Mouse (Mus musculus): ENCODE data around the gene Fanci.

The Fanci gene

DNA sequence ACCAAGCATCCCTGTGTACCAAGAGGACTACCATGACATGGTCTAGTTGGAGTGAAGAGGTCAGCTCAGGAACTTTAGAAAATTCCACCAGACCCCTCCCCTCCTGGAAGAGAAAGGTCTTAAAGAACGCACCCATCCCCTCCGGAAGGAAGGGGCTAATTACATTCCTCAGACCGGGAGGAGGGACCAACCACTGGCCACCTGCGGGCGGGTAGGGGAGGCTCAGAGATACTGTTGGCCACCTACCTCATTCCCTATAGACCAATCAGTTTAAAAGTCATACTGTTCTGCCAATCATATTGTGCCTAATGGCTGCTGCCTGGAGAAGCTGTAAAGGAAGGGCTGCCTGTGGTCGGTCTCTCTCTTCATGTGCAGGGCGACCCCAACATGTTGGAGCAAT, 3.7 kb upstream of the Fanci start:
- DNase-seq: no peak

DNA sequence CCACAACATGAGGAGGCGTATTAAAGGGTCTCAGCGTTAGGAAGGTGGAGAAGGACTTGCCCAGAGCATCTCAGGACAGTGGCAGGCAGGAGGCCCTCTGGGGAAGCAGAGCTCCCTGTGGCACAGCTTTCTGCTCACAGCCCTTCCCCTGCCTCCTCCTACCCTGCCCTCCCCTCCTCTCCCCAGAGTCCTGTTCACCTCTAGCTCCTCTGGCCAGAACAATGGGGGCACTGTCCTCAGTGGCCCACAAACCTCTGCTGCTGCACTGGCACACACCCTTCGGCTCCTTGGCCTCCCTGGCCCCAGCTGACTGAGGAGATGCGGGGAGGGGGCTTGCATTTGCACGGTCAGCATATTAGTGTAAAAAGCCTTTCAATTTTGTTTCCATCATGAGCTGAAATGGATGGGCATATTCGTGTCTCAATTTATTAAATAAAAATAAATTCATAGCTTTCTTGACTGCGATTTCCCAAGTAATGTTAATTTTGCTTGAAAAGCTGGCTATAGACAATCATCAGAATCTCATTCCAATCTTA, 3.0 kb upstream of the Fanci start:
- DNase-seq: no peak

DNA sequence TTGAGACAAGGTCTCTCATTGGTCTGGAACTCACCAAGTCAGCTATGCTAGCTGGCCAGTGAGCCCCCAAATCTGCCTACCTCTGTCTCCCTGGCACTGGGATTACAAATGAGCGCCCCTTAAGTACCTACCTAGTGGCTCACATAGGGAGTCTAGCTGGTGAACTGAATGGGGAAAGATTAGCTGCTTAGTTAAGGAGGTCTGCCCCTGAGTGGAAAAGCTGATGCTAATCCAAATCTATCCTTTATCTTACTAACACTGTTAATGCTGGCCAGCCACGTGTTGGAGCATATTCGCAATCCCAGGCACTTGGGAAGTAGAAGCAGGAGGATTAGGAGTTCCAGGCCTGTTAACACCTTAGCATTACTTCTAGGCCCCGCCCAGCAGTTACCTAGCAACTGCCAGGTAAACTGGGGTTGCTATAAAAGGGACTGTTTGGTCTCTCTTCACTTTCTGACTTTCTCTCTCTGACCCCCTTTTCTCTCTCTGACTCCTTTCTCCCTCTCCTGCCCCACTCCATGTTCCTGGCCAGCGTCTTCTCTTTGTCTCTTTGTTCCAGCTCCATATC, 1.5 kb upstream of the Fanci start:
- DNase-seq: no peak

DNA sequence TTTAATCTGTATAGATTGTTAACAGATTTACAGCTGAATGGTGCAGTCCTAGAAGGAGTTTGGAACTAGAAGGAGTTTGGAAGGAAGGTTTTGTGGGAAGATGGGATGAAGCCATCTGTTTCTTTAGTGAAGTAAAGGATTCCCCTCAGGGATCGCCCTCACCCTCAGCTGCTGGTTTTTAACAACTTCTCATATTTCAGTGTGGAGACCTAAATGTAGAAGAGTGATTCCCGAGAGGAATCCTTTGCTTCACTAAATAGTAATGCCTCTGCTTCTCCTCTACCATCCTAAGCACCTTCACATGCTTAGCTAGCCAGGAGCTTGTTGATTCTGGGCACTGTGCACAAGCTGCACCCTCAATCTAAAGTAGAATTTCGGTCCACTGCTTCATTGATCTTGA, 258 bp upstream of the Fanci start:
- DNase-seq: no peak

DNA sequence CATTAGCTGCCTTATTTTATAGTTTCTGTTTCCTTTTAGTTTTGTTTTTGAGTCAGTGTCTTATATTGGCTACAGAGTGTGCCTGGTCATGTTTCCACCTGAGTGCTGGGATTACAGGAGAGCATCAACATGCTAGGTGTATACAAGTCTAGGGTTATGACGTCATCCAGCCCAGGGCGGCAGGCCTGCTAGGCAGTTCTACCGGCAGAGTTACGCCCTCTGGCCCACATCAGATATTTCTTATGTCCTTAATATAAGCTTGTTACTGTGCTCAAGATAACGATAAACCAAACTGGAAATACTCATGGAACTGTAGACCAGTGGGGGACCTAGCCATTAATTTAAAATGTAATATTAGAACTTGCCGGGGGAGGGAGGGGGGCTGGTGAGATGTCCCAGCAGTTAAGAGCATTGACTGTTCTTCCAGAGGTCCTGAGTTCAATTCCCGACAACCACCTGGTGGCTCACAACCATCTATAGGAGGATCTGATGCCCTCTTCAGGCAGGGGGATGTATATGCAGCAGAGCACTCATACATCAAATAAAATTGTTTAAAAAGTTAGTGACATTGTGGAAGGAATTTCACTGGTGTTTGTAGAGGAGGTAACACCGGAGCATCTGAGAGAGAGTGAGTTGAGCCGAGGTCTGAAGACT, 1.3 kb downstream of the Fanci start:
- DNase-seq: no peak

DNA sequence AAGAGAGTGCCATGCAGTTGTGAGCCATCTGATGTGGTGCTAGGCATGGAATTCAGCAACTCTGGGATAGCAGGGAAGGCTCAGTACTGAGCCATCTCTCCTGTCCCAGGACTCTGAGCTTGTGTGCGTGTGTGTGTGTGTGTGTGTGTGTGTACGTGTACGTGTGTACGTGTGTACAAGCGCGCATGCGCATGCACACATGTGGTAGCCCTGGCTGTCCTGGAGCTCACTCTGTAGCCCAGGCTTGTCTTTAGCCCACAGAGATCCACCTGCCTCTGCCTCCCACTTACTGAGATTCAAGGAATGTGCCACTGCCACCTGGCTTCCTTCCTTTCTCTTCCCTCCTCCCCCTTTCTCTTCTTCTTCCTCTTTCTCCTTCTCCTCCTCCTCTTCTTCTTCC, 2.2 kb downstream of the Fanci start:
- DNase-seq: no peak

DNA sequence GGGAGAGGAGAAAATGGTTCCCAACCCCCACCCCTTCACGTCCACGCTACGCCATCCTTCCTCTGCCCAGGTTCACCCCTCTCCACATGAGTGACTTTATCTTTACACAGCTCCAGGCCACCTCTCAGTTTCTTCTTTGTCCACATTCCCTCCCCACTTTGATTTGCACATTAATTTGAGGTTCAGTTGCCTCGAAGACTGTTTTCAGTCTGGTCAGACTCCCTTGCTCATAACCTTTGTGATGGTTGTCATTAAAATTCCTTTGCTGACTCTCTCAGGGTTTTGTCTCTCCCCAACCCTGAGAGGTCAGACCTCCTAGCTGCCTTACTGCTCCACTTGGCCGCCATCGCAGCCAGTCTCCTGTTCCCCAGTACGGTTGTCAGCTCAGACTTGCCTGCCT, 2.9 kb downstream of the Fanci start:
- DNase-seq: no peak

DNA sequence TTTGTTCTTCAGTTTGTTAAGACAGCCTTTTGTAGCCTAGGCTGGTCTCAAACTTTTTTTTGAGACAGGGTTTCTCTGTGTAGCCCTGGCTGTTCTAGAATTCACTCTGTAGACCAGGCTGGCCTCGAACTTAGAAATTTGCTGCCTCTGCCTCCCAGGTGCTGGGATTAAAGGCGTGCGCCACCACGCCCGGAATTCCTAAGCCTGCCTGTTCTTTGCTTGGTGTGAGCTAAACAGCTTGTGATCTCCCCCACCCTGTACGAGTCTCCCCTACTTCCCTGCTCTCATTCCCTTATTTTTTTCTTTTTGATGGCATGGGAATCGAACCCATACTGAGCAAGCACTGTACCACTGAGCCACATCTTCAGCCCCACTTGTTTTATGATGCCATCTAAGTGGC, 3.5 kb downstream of the Fanci start:
- no peak for DNase-seq

DNA sequence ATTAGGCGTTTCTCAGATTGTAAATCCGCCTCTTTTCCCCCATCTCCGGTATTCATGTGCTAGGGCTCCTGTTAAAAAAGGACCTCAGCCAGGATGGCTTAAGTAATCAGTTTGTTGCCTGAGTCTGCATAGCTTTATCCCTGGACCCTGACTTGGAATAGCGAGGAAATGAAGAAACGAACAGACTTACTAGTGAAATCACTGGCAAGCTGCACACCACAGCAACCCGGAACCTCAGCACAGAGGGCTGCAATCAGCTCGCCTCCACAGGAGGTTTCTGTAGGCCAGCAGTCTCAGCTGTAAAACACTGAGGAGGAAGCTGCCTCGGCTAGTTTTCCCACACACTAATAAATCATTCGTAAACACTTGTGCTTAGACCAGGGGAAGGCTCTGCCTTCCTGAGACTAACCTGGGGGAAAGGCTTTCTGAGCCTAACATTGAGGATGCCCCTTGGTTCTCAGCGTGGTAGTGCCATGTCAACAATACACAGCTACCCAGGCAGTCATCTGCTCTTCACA, 5.8 kb downstream of the Fanci start:
- no peak for DNase-seq

DNA sequence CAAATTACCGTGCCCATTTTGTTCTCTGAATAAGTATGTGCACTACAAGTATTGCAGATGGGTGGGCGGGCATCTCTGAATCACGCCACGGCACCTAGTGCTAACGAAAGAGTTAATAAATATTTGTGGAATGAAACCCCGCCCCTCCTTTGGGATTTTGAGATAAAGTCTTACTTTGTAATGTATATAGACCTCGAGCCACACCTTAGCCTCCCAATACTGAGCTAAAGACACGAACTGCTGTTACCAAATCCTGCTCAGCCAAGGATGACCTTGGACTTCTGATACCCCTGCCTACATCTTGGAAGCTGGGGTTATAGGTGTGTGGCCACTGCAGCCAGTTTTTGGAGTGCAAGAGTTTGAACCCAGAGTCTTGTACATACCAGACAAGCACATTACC, 6.7 kb downstream of the Fanci start:
- DNase-seq: no peak

DNA sequence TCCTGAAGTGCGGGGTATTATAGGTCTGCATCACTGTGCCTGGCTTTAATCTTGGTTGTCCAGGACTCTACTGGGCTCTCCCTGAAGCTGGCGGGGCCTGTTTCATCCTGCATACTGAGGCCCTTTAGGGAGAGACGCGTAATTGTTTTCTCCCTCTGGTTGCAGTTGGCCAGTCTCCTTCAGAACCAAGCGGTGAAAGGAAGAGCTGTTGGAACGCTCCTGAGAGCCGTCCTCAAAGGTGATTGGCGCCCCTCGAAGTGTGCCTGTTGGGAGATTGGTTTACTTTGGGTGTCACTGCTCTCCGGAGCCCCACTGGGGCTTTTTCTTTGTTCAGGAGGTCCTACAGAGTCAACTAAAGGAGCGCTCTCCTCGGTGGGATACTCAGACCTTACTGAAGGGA, 7.2 kb downstream of the Fanci start:
- DNase-seq: no peak

DNA sequence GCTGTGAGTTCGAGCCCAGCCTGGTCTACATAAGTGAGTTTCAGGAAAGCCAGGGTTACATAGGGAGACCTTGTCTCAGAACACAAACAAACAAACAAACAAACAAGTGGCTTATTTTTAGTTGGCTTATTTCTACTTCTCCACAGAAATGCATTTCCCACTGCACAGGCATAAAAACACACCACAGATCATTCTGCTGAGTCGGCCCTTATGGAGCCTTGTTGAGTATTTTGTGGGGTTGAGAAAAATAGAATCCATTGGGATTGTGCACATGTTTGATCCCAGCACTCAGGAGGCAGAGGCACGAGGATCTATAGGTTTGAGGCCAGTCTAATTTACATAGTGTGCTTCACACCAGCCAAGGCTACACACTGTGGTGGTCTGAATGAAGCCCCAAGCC, 8.6 kb downstream of the Fanci start:
- no peak for DNase-seq

DNA sequence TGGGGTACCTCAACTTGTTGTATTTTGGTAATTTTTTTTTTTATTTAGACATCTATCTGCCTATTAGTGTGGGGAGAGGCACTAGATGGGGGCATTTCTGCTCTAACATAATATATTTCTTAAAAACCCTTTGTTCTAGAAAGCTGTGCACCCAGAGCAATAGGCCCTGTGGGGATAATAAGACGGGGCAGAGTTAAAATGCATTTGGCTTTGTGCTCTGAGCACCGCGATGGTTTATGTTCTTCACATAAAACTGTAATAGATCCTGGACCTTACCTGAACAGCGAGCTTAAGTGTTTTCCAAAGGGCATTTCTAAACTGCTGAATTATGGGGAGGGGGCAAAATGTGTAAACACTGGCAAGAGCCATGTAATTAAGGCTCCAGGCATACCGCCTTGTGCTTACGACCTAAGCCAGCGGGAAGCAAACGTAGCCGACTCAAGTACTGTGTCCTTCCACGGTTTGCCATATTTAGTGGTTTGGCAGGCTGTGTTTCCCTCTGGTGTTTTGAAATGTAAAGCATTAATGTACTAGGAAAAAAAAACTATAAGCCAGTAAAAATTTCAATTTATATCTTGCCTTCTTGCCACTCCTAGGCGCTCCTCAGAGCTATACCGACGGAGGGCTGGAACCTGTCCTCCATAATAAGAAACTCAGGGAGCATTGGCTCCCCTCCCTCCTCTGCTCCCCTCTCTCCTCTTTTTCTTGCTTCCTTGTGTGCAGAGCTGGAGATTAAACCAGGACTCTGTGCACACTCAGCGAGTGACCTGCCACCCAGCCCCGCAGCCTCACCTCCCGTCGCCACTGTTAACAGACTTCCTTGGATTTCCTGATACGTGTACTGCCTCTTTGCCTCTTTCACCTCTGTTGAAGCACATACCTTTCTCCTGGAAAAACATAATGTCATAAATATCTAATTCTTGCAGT, 23.0 kb downstream of the Fanci start:
- DNase-seq: no peak

DNA sequence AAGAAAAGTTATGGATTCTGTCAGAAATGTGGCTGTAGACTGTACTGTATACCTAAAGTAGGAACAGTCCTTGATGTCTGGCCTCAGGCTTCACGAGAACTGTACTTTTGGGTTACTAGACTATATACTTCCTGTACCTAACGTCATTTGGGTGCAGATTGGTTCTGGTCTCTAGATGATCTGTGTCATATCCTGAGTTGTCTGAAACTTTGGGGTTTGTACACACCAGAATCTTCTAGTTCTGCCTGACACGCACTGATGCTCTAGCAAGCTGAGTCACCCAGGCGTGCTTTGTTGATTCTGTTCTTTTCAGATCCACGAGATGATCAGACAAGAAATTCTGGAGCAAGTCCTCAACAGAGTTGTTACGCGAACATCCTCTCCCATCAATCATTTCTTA, 28.2 kb downstream of the Fanci start:
- DNase-seq: no peak

DNA sequence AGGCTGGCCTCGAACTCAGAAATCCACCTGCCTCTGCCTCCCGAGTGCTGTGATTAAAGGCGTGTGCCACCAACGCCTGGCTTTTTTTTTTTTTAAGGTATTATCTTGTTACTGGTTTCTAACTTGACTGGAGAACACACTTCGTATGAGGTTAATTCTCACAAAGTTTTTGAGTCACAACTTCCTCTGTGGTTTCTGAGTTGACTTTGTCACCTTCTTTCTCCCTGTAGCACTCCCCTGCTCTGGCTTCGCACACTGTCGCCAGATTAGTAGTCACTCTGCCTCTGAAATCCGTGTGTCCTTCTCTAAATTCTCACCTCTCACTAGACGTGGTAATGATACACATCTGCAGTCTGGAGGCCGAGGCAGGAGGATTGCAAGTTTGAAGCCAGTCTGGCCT, 31.1 kb downstream of the Fanci start:
- no peak for DNase-seq

DNA sequence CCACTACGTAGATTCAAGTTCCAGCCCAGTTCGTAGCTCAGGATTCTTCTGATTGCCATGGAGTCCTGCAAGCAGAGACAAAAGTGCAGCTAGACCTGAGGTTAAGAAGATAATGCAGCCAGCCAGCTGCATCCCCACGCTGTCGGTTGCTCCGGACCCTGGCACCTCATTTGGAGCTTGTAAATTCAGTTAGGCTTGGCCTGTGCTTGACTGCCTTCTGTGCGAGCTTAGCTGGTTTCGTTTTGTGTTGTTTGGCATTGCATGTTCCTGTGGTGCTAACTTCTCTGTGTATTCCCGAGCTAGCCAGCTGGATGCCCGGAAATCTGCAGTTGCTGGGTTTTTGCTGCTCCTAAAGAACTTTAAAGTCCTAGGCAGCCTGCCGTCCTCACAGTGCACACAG, 34.1 kb downstream of the Fanci start:
- DNase-seq: no peak

DNA sequence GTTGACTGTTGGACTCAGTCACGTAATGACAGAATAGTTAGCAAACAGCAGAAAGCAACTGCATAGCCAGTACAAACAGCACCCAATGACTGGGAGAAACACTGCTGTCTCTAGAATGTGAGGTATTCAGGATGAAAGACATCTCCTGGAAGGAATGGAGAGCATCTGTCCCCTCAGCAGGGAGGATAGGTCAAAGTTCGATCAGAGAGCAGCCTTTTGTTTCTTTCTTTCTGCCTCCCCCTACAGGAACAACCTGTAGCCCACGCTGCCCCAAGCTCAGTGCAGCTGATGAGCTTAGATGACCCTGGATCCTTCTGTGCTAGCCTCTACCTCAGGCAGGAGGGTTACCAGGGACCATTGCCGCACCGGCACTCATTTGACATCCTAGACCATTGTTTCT, 36.5 kb downstream of the Fanci start:
- DNase-seq: no peak

DNA sequence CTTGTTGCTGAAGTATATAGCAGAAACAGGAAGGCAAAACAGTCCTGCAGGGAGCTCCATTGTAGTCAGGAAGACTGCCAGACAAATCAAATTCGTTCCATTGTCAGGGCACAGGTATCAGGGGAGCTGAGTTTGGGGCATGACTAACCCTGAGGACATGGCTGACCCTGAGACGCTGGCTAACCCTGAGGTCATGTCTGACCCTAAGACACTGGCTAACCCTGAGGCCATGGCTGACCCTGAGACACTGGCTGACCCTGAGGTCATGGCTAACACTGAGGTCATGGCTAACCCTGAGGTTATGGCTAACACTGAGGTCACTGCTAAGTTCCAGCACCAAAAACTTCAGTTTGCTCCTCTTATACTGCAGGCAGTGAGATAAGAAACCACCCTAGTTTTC, 48.3 kb downstream of the Fanci start:
- no peak for DNase-seq

DNA sequence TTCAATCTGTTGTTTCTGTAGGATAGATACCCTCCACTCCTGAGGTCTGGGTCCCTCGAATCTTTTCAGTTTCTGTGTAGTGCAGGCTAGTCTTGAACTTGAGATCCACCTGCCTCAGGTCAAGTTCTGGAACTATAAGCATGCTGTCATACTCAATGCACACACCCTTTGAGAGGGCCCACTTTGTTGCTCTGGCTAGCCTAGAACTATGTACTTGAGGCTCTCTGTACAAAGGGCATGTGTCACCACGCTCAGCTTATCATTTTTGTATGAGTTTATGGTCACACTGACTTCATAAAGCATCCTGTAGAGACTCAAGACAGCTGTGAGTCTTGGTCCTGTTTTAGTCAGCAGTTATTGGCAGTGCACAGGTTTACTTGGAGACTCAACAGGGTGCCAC, 55.3 kb downstream of the Fanci start:
- DNase-seq: no peak

DNA sequence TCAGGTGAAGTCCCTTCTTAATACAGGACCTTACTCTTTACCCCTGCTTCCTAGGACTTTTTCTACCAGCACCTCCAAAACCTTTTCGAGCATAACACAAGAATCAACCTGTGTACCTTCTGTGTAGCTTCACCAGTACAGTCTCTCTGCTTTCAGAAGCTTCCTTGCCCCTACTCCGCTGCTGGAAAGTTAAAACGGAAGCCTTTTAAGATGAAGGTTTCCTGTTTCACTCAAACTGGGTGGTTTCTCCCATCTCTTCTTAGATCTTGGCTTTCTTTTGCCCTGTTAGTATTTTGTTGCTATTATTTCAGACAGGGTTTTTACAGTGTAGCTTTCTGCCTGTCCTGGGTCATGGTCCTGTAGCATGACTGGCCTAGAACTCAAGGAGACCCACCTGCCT, 55.8 kb downstream of the Fanci start:
- DNase-seq: no peak

DNA sequence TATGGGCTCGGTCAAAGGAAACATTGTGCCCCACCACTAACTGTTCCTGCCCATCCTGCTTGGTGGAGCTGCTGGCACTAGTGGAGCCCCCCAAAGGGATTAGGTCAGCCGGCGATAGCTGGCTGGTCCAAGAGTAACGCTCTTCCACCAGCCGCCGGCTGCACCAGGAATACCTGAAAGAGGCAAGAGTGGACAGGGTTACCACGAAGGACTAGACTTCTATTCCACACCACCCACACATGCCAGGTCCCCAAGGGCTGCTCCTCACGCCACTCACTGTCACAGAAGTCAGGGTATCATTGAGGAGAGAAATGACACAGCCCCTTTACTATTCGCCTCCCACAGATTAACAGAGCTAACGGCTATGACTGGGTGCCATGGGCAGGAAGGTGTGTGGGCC, 70.0 kb downstream of the Fanci start:
- DNase-seq: no peak

DNA sequence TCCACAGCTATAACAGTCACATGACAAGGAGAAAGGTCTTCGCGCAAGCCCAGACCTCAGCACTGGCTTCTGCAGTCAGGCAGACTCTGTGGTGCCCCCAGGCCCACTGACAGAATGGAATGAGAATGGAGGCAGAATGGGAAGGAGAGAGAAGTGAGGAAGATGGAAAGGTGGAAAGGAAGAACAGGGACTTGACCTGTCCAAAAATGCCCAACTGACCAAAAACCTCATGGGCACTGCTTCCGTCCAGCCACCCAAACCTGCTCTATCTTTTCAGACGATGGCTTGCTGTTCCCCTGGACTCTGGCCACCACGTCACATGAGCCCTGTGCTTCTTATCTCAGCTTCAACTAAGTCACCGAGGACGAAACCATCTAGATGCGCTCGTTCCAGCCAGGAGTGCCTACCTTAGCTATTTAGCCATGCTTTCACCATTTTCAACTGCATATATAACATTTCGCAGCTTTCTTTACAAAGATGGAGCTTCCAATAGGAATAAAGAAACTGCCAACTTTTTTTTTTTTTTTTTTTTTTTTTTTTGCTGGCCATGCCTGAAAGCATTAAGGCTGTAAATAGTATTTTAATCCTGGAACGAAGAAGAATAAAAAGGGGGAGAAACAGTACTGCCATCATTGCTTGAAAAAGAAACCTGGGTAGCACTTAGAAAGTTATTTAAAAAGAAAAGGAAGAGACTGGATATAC, 71.8 kb downstream of the Fanci start:
- no peak for DNase-seq

DNA sequence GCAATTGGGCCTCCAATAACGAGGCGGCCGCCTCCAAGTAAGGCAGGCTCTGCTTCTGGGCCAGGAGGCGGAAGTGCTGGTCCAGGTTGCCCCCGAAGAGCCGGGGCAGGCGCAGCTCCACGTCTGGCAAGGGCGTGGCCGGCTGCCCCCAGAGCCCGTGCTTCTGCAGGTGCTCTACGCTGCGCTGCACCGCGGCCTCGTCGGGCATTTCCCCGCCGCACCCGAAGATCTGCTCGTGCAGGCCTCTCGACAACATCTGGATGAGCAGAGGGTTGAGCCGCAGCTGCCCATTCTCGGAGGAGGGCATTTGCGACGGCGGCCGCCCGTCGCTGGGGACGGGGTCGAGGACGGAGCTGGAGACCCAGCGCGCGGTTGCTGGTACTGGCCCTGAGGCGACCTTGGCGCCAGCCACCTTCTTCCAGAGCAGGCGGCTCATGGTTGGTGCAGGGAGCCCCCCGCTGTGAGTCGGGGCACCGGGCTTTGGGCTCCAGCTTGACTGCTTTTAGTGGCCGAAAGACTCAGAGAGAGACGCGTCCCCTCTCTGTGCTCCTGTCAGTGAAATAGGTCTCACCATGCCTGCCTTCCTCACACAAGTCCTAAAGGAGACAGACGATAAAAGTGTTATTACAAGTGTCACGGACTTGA, 73.2 kb downstream of the Fanci start:
- DNase-seq: no peak

Data from right cerebral cortex, postnatal 25 days (tissue).